In the genomic region with DNA sequence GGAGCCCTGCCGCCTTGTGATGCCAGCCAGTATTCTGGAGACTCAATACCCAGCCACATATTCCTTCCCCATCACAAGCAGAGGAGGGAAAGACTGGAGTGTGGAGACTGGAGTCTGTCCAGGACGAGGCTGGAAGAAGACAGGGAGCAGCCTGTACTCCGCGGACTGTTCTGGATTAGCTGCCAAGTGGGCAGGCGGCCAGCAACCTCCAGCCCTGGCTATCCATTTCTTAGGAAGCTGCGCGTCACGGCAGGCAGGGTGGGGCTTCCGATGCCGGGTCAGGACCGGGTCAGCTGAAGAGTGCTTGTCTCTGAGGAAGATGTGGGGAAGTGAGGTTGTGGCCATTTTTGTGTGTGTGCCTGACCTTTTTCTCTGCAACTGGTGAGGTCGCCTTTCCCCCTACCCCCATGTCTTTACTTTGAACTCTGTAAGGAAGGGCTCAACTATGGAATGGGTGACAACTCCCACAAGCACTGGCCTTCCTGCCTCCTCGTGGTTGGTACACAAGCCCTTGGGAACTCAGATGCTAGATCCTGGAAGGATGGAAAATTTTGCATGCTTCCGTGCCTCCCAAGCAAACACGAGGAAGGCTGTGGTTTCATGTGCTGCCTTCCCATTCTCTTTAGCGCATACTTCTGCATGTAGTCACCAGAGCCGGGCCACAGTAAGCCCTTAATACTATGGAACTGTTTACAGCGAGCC, we compare ENCODE assay signal across 7 mouse cellular contexts.
A peak's percentile ranks its signal among the peaks of the same experiment; 100 is the strongest.
DNase-seq lines count a peak whose midpoint lies in the region; ATAC-seq lines count a peak whose summit lies in the region.

No protein-coding gene starts in this region.

- DNase-seq in adrenal gland, postnatal 25 days = peak; percentile 99
- DNase-seq in embryo, embryonic 11.5 days (ENCODE audit: low read depth, low spot score) = peak; percentile 11
- peak; percentile 98 for DNase-seq in kidney, adult 11 months
- DNase-seq in left cerebral cortex, postnatal 25 days (ENCODE audit: low spot score in 2 of 2) = peak; percentile 91 to 96
- peak; percentile 15 for DNase-seq in mesoderm, embryonic 11.5 days (ENCODE audit: low read depth, low spot score)
- DNase-seq in spleen, postnatal 10 days (ENCODE audit: low spot score in 2 of 2) = peak; percentile 6 to 63

- intact Hi-C loops in left cerebral cortex, postnatal 25 days (cut with DNase I) = loop anchor here (1.0 to 5.0 kb wide), 6 partner anchors 15 to 298 kb away; no protein-coding TSS in a partner anchor

- ATAC-seq in granulocyte monocyte progenitor cell, adult 5-6 weeks (replicated peaks; ENCODE audit: poor library complexity, severe bottlenecking) = peak; percentile 49

Comparison
In these comparisons a context has a peak if more than half of its experiments do, and no peak if none do; other contexts are left out.
1. Peak in every context shown above with its lines: DNase-seq and ATAC-seq.
2. DNase-seq: peak in every context shown above with its lines; median percentile 99 in adrenal gland, postnatal 25 days; 98 in kidney, adult 11 months; 94 in left cerebral cortex, postnatal 25 days; 34 in spleen, postnatal 10 days; 15 in mesoderm, embryonic 11.5 days; 11 in embryo, embryonic 11.5 days.